Mouse (Mus musculus): ENCODE measurements around the gene Stap1.

Stap1 gene

GRCm38 (mm10) chr5:86128749-86129148, 57.2 kb downstream of the Stap1 start:
- DNase-seq (ENCODE audit: low read depth, low spot score): no peak

- DNase-seq (ENCODE audit: low read depth, low spot score): no peak
These were observed 58.3 kb downstream of the Stap1 start for GRCm38 (mm10) chr5:86129828-86130227.
